Mouse (Mus musculus): ENCODE data around the gene Adgrb2.

- no peak for TF ChIP-seq POLR2A (IDR thresholded peaks at IDR 0.05; ENCODE audit: borderline replicate concordance, insufficient read depth, low read length)
- TF ChIP-seq CTCF (IDR thresholded peaks at IDR 0.05; ENCODE audit: borderline replicate concordance, insufficient read depth, low read depth, low read length): no peak
These were observed 46.5 kb downstream of the Adgrb2 start for GRCm38 (mm10) chr4:130031146-130031545.
